Mouse (Mus musculus) heart, postnatal 0 days (tissue): ENCODE data around the gene Cacna1c. TPM values are rescaled to one million over a fixed set of nuclear protein-coding genes. Genes with fewer than 3 reads are reported as not detected.

Experiments used
- ATAC-seq: fragments of 200-750 bp; cut with Nextera tagmentation; 2 replicates; pipeline ENCODE4 v1.8.0; 2017; ENCODE audit warnings: low read depth, moderate number of reproducible peaks, moderate library complexity; ENCODE audit not compliant: insufficient read depth
- DNase-seq: peaks from one replicate; pipeline ENCODE4 v3.0.0-alpha.2; 2016; ENCODE audit warnings: low spot score
- H3K27ac ChIP-seq: fragments of 300-500 bp; sonication (generic); 2 replicates; pipeline ENCODE4 v1.5.1; 2014; ENCODE audit warnings: low read depth, mild to moderate bottlenecking
- H3K27me3 ChIP-seq: fragments of 300-500 bp; sonication (generic); 2 replicates; pipeline ENCODE4 v1.6.1; 2014; ENCODE audit warnings: low read length, mixed read lengths; ENCODE audit not compliant: control insufficient read depth, insufficient read depth
- H3K36me3 ChIP-seq: fragments of 300-500 bp; sonication (generic); replicated peaks from 2 replicates; pipeline ENCODE4 v1.6.1; 2014; ENCODE audit warnings: low read length, mixed read lengths; ENCODE audit not compliant: control insufficient read depth, insufficient read depth
- H3K4me1 ChIP-seq: fragments of 300-500 bp; sonication (generic); 2 replicates; pipeline ENCODE4 v1.6.1; 2014; ENCODE audit warnings: antibody characterized with exemption; ENCODE audit not compliant: control insufficient read depth, insufficient read depth
- H3K4me2 ChIP-seq: fragments of 300-500 bp; sonication (generic); 2 replicates; pipeline ENCODE4 v1.6.1; 2014; ENCODE audit warnings: low read depth, mild to moderate bottlenecking, low read length, moderate library complexity
- H3K4me3 ChIP-seq: fragments of 300-500 bp; sonication (generic); 2 replicates; pipeline ENCODE4 v1.5.1; 2014; ENCODE audit warnings: low read depth, low read length
- H3K9ac ChIP-seq: fragments of 300-500 bp; sonication (generic); replicated peaks from 2 replicates; pipeline ENCODE4 v1.6.1; 2014; ENCODE audit warnings: low read depth, low read length, mixed read lengths
- H3K9me3 ChIP-seq: fragments of 300-500 bp; sonication (generic); replicated peaks from 2 replicates; pipeline ENCODE4 v1.6.1; 2016; ENCODE audit warnings: low read length; ENCODE audit not compliant: control insufficient read depth
- CTCF ChIP-seq: IDR thresholded peaks from 2 replicates; pipeline ENCODE4 v1.5.1; 2016; ENCODE audit warnings: antibody characterized with exemption, control low read depth, low read depth
- EP300 ChIP-seq: IDR thresholded peaks from 2 replicates; pipeline ENCODE4 v1.6.1; 2016; ENCODE audit warnings: antibody characterized with exemption, low read depth
- WGBS: fragments of 180-500 bp; shearing (Covaris S2); extraction: QIAGEN DNeasy Blood & Tissue Kit; methylation state at CpG from one replicate; pipeline ENCODE4 v1.1.7; 2014; 5-methylcytosine and 5-hydroxymethylcytosine counted together
- polyA plus RNA-seq: library from polyadenylated mRNA; unstranded; fragments of >200 nt; fragmentation: Nextera tagmentation; extraction: Ambion mirVana; gene quantifications from 2 replicates; pipeline ENCODE4 v1.2.1, GENCODE M21; 2015
- total RNA-seq: library from RNA; depleted of rRNA; stranded (reverse); fragments of >200 nt; gene quantifications from 2 replicates; pipeline ENCODE4 v1.2.3, GENCODE M21; 2014; ENCODE audit warnings: low replicate concordance

Gene Cacna1c
- total and polyA plus RNA-seq, 2 experiments from 2014 or later = 51.3 to 159 TPM

DNA sequence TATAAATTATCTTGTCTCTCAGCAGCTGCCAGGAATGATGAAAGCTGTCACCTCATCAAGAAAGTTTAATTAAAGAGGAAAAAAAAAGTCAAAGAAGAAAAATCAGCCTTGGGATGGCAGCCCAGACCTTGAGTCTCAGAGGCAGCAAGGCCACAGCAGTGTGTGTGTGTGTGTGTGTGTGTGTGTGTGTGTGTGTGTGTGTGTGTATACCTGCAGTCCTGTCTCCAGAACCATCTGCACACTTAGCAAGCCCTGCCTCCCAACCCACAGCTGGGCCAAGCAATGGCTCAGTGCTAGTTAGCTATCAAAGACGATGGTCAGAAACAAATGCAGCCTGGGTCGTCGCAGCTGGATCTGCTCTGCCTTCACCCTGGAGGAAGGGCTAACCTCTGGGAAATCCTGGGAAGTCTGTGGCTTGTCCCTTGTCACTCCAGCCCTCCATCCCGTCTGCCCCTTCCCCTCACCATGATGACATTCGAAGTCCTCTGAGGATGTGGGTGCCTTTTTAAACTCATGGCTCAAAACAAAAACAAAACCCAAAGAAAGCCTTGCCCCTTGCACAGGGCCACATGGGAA lies 378.2 kb downstream of the Cacna1c start:
- Histone ChIP-seq H3K9ac (no peak overlapping the region), H3K4me3 (no peak overlapping the region), H3K9me3 (no peaks in the 10 kb centered on the region), H3K4me2 (no peak overlapping the region), H3K27me3 (no peaks in the 10 kb centered on the region), H3K36me3 (no peaks in the 10 kb centered on the region), H3K4me1 (peaks cover 41% of the 10 kb centered on the region), H3K27ac (no peak overlapping the region)
- TF ChIP-seq EP300 = no peak
- no peak for TF ChIP-seq CTCF
- no peak for DNase-seq
- 37% methylated on average over 5 of the region's 5 CpGs for WGBS
- no peak for ATAC-seq

DNA sequence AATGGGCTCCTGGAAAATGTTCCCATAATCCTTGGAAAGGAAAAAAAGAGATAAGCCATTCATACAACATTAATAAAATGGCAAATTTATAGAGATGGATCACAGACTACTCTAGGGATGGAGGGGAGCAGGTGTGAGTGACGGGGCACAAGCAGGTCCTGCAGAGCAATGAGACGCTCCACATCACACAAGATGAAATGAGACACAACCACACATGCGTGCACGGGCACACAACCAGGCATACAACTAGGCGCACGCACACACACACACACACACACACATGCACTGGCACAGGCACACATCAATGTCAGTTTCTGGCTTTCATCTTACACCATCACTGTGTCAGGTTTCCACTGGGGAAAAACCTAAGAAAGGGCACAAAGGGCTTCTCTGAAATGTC lies 380.0 kb downstream of the Cacna1c start:
- TF ChIP-seq EP300 (no peak), CTCF (no peak)
- Histone ChIP-seq H3K36me3 (no peaks in the 10 kb centered on the region), H3K4me2 (no peak overlapping the region), H3K9ac (no peak overlapping the region), H3K9me3 (no peaks in the 10 kb centered on the region), H3K4me1 (peaks cover 23% of the 10 kb centered on the region), H3K27ac (no peak overlapping the region), H3K27me3 (no peaks in the 10 kb centered on the region), H3K4me3 (no peak overlapping the region)
- DNase-seq = no peak
- ATAC-seq = no peak
- 89% methylated on average over 6 of the region's 6 CpGs for WGBS

DNA sequence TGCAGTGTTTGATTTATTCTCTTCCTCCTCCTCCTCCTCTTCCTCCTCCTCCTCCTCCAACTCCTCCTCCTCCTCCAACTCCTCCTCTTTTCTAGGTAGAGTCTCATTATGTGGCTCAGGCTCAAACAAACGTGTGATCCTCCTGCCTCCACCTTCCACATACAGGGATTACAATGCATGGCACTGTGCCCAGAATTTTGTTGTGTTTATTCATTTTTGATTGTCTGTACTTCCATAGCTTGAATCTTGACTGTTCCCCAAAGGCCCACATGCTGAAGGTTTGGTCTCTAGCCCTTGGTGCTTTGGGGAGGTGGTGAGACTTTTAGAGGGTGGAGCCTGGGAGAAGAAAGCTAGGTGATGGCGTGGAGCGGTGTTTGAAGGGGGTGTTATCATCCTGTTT lies 383.7 kb downstream of the Cacna1c start:
- TF ChIP-seq EP300 = no peak
- TF ChIP-seq CTCF = no peak
- DNase-seq (no peak), ATAC-seq (no peak)
- H3K36me3 ChIP-seq = no peaks in the 10 kb centered on the region
- WGBS = 46% methylated on average over 3 of the region's 3 CpGs
- H3K9me3 ChIP-seq = no peaks in the 10 kb centered on the region
- H3K4me1 ChIP-seq = peaks cover 19% of the 10 kb centered on the region
- H3K27ac ChIP-seq = no peak overlapping the region
- no peaks in the 10 kb centered on the region for H3K27me3 ChIP-seq
- no peak overlapping the region for H3K4me2 ChIP-seq
- no peak overlapping the region for H3K4me3 ChIP-seq
- no peak overlapping the region for H3K9ac ChIP-seq

DNA sequence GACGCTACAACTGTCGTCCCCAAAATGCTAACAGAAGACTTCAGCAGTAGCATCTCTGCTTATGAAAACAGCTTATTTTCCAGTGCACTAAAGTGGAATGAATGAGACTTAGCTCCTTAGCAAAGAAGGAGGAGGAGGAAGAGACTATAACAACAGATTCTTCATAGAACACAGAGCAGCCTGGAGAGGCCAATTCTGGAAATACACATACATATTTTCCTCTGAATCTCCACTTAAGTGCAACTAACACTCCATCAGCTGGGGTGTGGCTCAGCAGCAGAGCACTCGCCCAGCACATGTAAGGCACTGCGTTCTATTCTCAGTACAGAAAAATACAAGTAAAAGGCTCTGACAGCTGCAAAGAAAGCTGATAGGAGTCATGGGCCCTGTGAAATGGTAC lies 384.2 kb downstream of the Cacna1c start:
- ATAC-seq (no peak), DNase-seq (no peak)
- H3K9me3 ChIP-seq = no peaks in the 10 kb centered on the region
- H3K27me3 ChIP-seq = no peaks in the 10 kb centered on the region
- no peak overlapping the region for H3K27ac ChIP-seq
- TF ChIP-seq EP300 (no peak), CTCF (no peak)
- no peak overlapping the region for H3K9ac ChIP-seq
- H3K36me3 ChIP-seq = no peaks in the 10 kb centered on the region
- H3K4me3 ChIP-seq = no peak overlapping the region
- peaks cover 19% of the 10 kb centered on the region for H3K4me1 ChIP-seq
- 77% methylated on average over 4 of the region's 4 CpGs for WGBS
- no peak overlapping the region for H3K4me2 ChIP-seq

DNA sequence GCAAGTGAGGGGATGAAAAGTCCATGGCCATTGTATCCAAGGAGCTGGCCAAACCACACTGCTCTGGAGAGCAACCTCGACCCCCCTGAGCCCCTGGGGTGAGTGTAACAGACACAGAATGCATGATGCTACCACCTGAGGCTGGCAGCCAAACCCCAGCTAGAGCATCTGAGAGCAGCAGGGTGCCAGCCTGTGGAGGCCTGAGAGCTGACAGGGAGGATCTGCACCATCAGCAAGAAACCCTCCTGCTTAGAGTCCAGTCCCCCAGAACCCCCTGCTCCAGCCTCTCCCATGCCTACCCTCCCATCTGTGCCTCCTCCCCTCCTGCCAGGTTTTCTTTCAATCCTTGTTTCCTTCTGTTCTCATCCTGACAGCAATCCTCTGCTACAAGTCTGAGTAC lies 385.4 kb downstream of the Cacna1c start:
- no peak overlapping the region for H3K9ac ChIP-seq
- H3K4me1 ChIP-seq = peaks cover 25% of the 10 kb centered on the region
- TF ChIP-seq EP300 = no peak
- TF ChIP-seq CTCF = no peak

DNA sequence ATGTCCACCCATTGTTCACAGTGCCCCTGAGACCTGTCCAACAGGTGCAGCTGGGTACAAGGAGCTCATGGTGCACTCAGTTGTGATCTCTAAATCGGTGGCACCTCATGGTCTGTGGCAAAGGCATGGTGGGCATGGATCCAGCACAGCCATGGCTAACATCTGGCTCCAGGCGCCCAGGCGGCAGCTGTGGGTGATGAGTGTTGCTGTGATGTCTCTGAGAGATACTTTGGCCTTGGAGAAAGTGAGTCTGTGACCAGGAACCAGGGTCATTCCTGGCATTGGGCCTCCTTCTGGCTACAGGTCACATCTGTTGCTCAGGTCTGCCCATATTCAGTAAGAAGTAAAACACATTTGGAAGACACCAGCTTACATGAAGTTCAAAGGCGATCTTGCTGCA lies 391.1 kb downstream of the Cacna1c start:
- H3K36me3 ChIP-seq = no peaks in the 10 kb centered on the region
- peaks cover 78% of the 10 kb centered on the region for H3K4me1 ChIP-seq
- 43% methylated on average over 4 of the region's 4 CpGs for WGBS
- DNase-seq (no peak), ATAC-seq (no peak)
- H3K9me3 ChIP-seq = no peaks in the 10 kb centered on the region
- no peaks in the 10 kb centered on the region for H3K27me3 ChIP-seq
- H3K4me2 ChIP-seq = peak overlapping the region; percentile 20; the same call in 1 of the 2 replicates
- TF ChIP-seq EP300 = no peak
- no peak for TF ChIP-seq CTCF
- peak overlapping the region; percentile 79 for H3K27ac ChIP-seq
- no peak overlapping the region for H3K9ac ChIP-seq
- no peak overlapping the region for H3K4me3 ChIP-seq

More for the DNA sequence above, 385.4 kb downstream of the Cacna1c start:
- Histone ChIP-seq H3K27me3 (no peaks in the 10 kb centered on the region), H3K4me3 (no peak overlapping the region), H3K9me3 (no peaks in the 10 kb centered on the region), H3K27ac (no peak overlapping the region), H3K36me3 (no peaks in the 10 kb centered on the region), H3K4me2 (no peak overlapping the region)
- no peak for DNase-seq
- WGBS = 50% methylated on average over 1 of the region's 1 CpGs
- ATAC-seq = no peak
